Mouse (Mus musculus) forebrain, embryonic 15.5 days (tissue): ENCODE data around the gene Rpf2. TPM values are rescaled to one million over a fixed set of nuclear protein-coding genes. Genes with fewer than 3 reads are reported as not detected.

Experiments
- ATAC-seq: fragments of 200-750 bp; cut with Nextera tagmentation; replicated peaks from 2 replicates; pipeline ENCODE4 v1.8.0; 2017; ENCODE audit warnings: mild to moderate bottlenecking, moderate TSS enrichment, moderate library complexity
- H3K27ac ChIP-seq: fragments of 300-500 bp; sonication (generic); replicated peaks from 2 replicates; pipeline ENCODE4 v1.5.1; 2015; ENCODE audit warnings: mild to moderate bottlenecking, inconsistent platforms
- H3K27me3 ChIP-seq: fragments of 300-500 bp; sonication (generic); 2 replicates; pipeline ENCODE4 v1.6.1; 2015; ENCODE audit warnings: inconsistent platforms
- H3K36me3 ChIP-seq: fragments of 300-500 bp; sonication (generic); 2 replicates; pipeline ENCODE4 v1.6.1; 2015; ENCODE audit warnings: mild to moderate bottlenecking, inconsistent platforms
- H3K4me1 ChIP-seq: fragments of 300-500 bp; sonication (generic); 2 replicates; pipeline ENCODE4 v1.6.1; 2015; ENCODE audit warnings: inconsistent platforms
- H3K4me2 ChIP-seq: fragments of 300-500 bp; sonication (generic); replicated peaks from 2 replicates; pipeline ENCODE4 v1.6.1; 2015; ENCODE audit warnings: mild to moderate bottlenecking, inconsistent platforms
- H3K4me3 ChIP-seq: fragments of 300-500 bp; sonication (generic); 2 replicates; pipeline ENCODE4 v1.5.1; 2015; ENCODE audit warnings: mild to moderate bottlenecking, inconsistent platforms
- H3K9ac ChIP-seq: fragments of 300-500 bp; sonication (generic); replicated peaks from 2 replicates; pipeline ENCODE4 v1.6.1; 2015; ENCODE audit warnings: mild to moderate bottlenecking, inconsistent platforms
- H3K9me3 ChIP-seq: fragments of 300-500 bp; sonication (generic); 2 replicates; pipeline ENCODE4 v1.6.1; 2016; ENCODE audit warnings: inconsistent platforms
- WGBS: fragments of 180-500 bp; shearing (Covaris S2); methylation state at CpG from one replicate; pipeline ENCODE4 v1.1.7; 2015; ENCODE audit warnings: mixed read lengths; 5-methylcytosine and 5-hydroxymethylcytosine counted together
- polyA plus RNA-seq: library from polyadenylated mRNA; unstranded; fragments of >200 nt; fragmentation: Nextera tagmentation; extraction: Ambion mirVana; gene quantifications from 2 replicates; pipeline ENCODE4 v1.2.1, GENCODE M21; 2015

Rpf2 gene
- polyA plus RNA-seq, 1 experiment from 2014 or later = 72.9 TPM

DNA sequence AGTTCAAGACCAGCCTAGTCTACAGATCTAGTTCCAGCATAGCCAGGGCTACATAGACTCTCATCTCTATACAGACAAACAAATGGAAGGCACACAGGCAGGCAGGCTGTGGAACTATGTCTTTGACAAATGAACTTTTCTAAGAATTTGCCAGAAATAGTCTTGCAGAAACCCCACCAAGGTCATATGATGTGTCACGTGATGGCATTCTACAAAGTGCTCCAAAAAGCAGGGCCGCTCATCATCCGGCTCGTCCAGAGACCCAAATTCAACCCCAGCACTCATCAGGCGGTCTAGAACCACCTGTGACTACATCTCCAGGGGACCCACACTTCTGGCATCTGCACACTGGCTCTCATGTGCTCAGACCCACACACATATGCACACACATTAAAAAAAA, 9.0 kb downstream of the Rpf2 start:
- H3K4me3 ChIP-seq = no peak overlapping the region
- H3K27ac ChIP-seq = no peak overlapping the region
- H3K4me1 ChIP-seq = no peaks in the 10 kb centered on the region
- H3K9ac ChIP-seq = no peak overlapping the region
- H3K4me2 ChIP-seq = no peak overlapping the region
- no peaks in the 10 kb centered on the region for H3K9me3 ChIP-seq
- H3K36me3 ChIP-seq = peaks cover 55% of the 10 kb centered on the region
- 96% methylated on average over 5 of the region's 5 CpGs for WGBS
- H3K27me3 ChIP-seq = no peaks in the 10 kb centered on the region
- no peak for ATAC-seq

DNA sequence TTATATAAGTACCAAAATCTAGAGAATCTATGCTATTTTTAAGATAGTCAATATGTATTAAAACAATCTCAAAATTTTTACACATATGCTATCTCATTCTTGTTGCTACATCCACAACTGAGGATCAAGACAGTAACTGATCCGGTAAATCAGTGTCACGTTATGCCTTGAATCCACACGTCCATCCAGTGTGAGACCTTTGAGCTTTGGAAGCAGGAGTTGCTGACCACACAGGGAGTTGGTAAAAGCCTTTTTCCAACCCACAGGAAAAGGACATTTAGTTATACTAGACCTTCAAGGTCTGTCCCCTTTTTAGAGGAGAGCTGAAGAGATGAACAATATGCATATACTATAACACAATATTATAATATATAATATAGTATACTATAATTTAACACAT, 13.6 kb downstream of the Rpf2 start:
- H3K27ac ChIP-seq = no peak overlapping the region
- no peak overlapping the region for H3K4me3 ChIP-seq
- peaks cover 48% of the 10 kb centered on the region for H3K36me3 ChIP-seq
- no peak overlapping the region for H3K4me2 ChIP-seq
- H3K9ac ChIP-seq = no peak overlapping the region
- no peaks in the 10 kb centered on the region for H3K27me3 ChIP-seq
- H3K4me1 ChIP-seq = no peaks in the 10 kb centered on the region
- 84% methylated on average over 3 of the region's 3 CpGs for WGBS
- no peak for ATAC-seq
- no peaks in the 10 kb centered on the region for H3K9me3 ChIP-seq

DNA sequence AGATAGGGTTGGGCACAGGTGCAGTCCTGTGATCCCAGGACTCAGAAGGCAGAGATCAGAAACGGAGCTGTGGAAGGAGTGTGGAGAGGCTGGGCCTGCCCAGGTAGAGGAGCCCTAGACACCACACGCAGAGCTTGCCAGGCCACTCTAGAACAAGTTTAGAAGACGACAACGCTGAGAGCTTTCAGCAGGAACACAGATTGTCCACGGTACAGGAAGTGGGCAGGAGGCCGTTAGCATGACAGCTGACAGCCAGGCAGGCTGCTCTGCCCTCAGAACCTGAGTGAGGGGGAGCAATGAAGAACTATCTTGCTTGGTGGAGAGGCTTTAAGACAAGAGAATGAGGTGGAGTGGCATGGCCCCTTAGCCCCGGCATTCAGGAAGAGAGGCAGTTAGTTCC, 14.4 kb downstream of the Rpf2 start:
- H3K36me3 ChIP-seq = peaks cover 45% of the 10 kb centered on the region
- no peaks in the 10 kb centered on the region for H3K4me1 ChIP-seq
- no peaks in the 10 kb centered on the region for H3K27me3 ChIP-seq
- H3K4me3 ChIP-seq = no peak overlapping the region
- H3K9me3 ChIP-seq = no peaks in the 10 kb centered on the region
- no peak overlapping the region for H3K9ac ChIP-seq
- H3K4me2 ChIP-seq = no peak overlapping the region
- H3K27ac ChIP-seq = no peak overlapping the region
- ATAC-seq = no peak
- 85% methylated on average over 7 of the region's 7 CpGs for whole genome bisulfite sequencing

DNA sequence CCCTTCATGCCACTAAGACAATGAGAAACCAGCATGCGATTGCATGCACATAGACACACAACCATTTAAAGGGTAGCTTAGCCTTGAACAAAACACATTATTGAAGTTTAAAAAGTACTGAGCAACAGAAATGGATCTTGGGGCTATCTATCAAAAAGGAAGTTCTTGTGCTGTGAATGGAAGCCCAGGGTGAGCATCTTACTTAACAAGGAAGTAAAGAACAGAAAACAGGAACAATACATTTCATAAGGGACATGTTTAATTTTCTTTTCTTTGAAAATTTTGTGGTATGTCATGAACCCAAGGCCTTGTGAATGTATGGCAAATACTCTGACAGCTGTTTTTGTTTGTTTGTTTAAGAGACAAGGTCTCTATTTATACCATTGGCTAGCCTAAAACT, 17.1 kb downstream of the Rpf2 start:
- no peak overlapping the region for H3K4me2 ChIP-seq
- no peak for ATAC-seq
- H3K9ac ChIP-seq = no peak overlapping the region
- H3K4me1 ChIP-seq = no peaks in the 10 kb centered on the region
- H3K27ac ChIP-seq = no peak overlapping the region
- no peak overlapping the region for H3K4me3 ChIP-seq
- no peaks in the 10 kb centered on the region for H3K9me3 ChIP-seq
- peaks cover 49% of the 10 kb centered on the region for H3K36me3 ChIP-seq
- 100% methylated on average over 1 of the region's 1 CpGs for WGBS
- H3K27me3 ChIP-seq = no peaks in the 10 kb centered on the region

DNA sequence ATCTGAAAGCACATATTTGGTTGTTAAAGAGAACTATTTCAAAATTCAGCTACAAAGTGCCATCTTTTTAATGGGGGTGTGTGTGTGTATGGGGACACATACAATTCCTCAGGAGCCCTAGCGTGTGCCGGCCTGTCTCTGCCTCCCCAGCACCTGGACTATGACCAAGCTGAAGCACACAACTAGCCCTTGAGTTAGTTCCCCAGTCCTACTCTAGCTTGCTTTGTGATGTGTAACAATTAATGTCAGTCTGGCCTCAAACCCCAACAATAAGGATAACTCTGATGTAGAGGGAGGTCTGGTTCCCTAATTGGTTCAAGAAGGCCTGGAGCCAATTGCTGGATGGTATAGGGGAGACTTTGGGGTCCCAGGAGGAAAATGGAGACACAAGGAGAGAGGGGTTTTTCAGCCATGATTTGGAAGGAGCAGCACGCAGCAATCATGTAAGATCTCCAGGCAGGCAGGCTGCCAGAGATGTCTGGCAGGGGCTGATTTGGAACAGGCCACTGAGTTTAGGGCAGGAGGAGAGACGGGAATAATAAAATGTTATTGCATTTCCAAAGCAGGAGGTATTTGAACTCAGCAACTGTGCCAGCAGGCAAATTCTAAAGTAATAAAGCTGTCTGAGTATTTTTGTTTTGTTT, 19.1 kb downstream of the Rpf2 start:
- Histone ChIP-seq H3K4me2 (no peak overlapping the region), H3K9me3 (no peaks in the 10 kb centered on the region), H3K4me3 (no peak overlapping the region), H3K36me3 (peaks cover 50% of the 10 kb centered on the region), H3K4me1 (no peaks in the 10 kb centered on the region), H3K27ac (peak overlapping the region; percentile 54), H3K9ac (no peak overlapping the region), H3K27me3 (no peaks in the 10 kb centered on the region)
- WGBS = 61% methylated on average over 4 of the region's 4 CpGs
- peak; percentile 64 for ATAC-seq

DNA sequence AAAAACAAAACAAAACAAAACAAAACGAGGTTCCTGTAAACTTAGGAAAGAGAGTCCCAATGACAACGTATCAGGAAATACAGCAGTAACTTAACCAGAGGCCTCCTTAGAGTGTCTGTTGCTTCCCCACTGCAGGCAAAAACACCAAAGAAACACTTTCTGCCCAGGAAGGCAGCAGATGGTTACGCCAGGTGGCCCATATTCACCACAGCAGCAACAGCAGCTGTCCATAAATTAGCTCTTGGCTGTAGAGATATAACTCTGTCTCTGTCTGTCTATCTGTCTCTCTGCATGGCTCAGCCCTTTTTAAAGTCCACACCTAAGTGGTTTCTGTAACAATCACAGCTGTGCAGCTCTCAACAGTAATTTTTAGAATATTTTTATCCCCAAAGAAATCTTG, 28.0 kb downstream of the Rpf2 start:
- ATAC-seq = 0 out of 2 replicates have a peak, but pooled peaks have one; percentile 32
- 87% methylated on average over 3 of the region's 3 CpGs for WGBS

DNA sequence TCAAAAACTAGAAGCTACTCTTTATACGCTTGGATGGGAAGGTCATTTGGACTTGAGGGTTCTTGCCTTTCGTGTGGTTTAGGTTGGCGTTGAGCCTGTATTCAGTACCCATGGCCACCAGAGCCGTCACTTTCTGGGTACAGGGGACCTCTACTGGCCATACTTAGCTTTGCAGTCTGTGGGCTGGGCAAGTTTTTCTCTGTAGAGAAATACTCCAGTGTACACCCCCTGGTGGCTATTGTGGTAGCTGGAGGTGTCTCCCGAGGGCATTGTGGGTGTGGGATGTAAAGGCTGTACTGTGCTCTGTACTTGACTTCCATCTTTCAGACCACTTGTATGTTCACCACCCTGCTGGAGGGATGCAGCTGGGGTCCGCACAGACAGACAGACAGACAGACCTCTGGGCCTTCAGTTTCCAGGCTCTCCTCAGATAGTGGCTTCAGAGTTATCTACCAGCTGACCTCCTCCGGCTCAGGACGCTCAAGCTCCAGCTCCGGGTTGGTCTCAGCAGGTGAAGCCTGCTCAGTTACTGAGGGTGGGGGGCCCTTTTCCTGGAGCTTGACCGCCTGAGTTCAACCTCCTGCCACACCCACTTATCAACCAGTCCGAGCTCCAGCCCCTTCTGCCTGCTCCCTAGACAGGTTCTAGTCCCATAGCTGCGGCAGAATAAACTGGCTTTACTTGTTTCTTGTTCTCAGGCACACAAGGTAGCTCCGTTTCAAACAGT, 34.2 kb downstream of the Rpf2 start:
- WGBS = 34% methylated on average over 13 of the region's 13 CpGs
- no peak overlapping the region for H3K4me2 ChIP-seq
- no peak overlapping the region for H3K9ac ChIP-seq
- H3K36me3 ChIP-seq = no peaks in the 10 kb centered on the region
- ATAC-seq = peak; percentile 81
- no peak overlapping the region for H3K27ac ChIP-seq
- no peaks in the 10 kb centered on the region for H3K9me3 ChIP-seq
- H3K4me3 ChIP-seq = no peak overlapping the region
- no peaks in the 10 kb centered on the region for H3K27me3 ChIP-seq
- H3K4me1 ChIP-seq = no peaks in the 10 kb centered on the region

More for the DNA sequence above, 28.0 kb downstream of the Rpf2 start:
- Histone ChIP-seq H3K4me2 (no peak overlapping the region), H3K4me1 (peaks cover 3% of the 10 kb centered on the region; the same call in 1 of the 2 replicates), H3K27ac (peak overlapping the region; percentile 25), H3K9ac (no peak overlapping the region), H3K36me3 (peaks cover 18% of the 10 kb centered on the region; the same call in 1 of the 2 replicates), H3K9me3 (no peaks in the 10 kb centered on the region), H3K4me3 (no peak overlapping the region), H3K27me3 (no peaks in the 10 kb centered on the region)

DNA sequence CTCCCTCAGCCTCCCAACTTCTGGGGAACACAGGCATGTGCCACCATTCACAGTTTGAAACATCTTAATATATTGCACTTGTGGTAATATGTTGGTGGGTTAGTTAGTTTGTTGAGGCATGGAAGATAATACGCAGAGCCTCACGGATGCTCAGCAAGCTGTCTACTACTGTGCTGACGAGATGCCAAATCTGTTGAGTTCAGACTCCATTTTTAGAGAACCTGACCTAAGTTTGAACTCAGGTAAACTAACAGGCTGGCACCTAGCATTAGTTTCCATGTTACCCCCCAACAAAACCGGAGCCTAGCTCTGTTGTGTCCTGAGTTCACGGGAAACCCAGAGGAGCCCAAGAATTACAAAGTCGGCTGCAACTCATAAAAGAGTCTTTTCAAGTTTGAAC, 51.8 kb downstream of the Rpf2 start:
- H3K4me1 ChIP-seq = no peaks in the 10 kb centered on the region
- no peak overlapping the region for H3K4me3 ChIP-seq
- H3K27me3 ChIP-seq = no peaks in the 10 kb centered on the region
- no peaks in the 10 kb centered on the region for H3K36me3 ChIP-seq
- no peak for ATAC-seq
- WGBS = 84% methylated on average over 6 of the region's 6 CpGs
- no peak overlapping the region for H3K27ac ChIP-seq
- no peaks in the 10 kb centered on the region for H3K9me3 ChIP-seq
- no peak overlapping the region for H3K9ac ChIP-seq
- no peak overlapping the region for H3K4me2 ChIP-seq

DNA sequence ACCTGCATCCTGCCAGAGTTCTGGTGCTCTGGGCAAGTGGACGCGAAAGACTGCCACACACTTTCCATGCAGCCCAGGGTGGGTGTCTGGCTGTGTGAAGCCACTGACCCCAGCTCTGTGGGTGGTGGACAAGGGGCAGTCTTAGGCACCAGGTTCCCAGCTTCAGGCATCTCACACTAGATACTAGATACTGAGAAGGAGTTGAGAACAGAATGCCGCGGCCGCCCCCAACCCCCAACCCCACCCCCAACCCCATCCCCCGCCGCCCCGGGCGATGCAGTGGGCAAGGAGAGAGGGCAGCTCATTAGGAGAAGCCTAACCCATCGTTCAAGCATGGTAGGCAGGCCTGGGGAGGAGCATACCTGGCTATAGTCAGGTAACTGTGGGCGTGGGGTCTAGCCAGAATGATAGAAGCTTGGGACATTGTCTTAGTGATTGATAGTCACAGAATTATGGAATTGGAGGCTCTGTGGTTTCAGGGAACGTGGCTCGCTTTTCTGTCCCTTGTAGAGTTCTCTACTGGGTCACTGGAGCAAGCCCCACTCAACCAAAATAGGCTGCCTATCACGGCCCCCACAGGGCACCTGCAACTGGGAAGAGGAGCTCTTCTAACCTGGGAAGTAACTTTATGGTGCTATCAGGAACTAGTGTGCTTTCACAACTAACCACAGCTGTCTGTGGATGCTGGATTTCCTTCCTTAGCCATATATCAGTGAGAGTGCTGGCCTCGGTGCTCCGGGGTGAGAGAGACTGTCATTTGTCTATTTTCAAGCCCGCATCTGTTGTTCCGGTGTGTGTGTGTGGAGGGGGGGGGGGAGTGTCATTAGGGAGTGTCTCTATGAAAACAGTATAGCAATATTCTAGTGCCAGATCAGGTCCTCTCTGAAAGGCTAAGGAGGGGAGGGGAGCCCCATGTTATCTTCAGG, 54.6 kb downstream of the Rpf2 start:
- Histone ChIP-seq H3K9me3 (no peaks in the 10 kb centered on the region), H3K4me2 (no peak overlapping the region)

DNA sequence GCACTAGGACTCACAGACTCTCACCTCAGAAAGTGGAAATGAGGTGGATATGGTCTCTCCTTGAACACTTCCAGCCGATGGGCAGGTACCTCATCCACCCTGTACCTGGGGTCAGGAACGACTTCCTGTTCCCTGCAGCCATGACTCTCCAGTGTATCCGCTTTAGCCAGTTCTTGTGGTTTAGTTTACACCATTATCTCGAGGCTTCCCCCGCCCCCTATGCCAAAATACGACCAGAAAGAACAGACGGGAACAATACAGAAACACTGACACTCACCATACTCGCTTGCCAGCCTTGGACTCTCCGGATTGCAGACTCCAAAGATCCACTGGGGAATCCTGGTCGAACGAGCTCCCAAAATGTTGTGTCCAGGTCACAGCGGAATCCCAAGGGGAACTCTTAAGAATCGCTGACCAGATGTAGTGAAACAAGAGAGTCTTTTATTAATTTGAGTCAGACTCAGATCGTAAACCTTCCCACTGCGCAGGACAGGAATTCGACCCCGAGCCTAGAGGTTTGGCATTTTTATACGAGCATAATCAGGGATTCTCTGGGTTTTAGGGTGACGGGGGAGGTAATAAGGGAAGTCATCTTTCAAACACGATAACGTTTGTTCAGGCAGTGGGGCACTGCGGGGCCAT, 55.4 kb downstream of the Rpf2 start:
- Histone ChIP-seq H3K27me3 (no peaks in the 10 kb centered on the region), H3K36me3 (no peaks in the 10 kb centered on the region), H3K4me1 (no peaks in the 10 kb centered on the region), H3K27ac (no peak overlapping the region), H3K9me3 (no peaks in the 10 kb centered on the region), H3K4me2 (no peak overlapping the region), H3K4me3 (no peak overlapping the region), H3K9ac (no peak overlapping the region)
- WGBS = 72% methylated on average over 22 of the region's 22 CpGs
- no peak for ATAC-seq

More for the DNA sequence above, 54.6 kb downstream of the Rpf2 start:
- Histone ChIP-seq H3K27ac (no peak overlapping the region), H3K36me3 (no peaks in the 10 kb centered on the region), H3K4me3 (no peak overlapping the region), H3K27me3 (no peaks in the 10 kb centered on the region), H3K9ac (no peak overlapping the region), H3K4me1 (no peaks in the 10 kb centered on the region)
- 69% methylated on average over 18 of the region's 18 CpGs for whole genome bisulfite sequencing
- ATAC-seq = no peak

DNA sequence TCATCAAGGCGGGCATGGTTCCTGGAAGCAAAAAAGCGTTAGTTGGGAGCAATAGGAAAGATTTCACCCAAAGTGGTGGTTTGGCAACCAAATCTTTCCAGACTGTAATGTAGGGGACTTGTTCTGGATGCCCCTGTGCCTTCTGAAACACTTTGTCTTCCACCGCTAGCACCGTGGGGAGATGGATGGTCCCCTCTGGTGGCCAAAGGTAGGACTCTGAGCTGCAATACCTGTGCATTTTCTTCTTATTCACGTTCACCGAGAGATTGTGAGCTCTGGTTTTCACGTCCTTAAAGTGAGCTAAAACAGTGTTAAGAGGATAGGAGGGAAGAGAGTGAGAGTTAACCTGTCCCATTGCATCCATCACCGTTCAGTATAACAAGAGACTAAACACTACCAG, 56.0 kb downstream of the Rpf2 start:
- Histone ChIP-seq H3K4me1 (no peaks in the 10 kb centered on the region), H3K9me3 (no peaks in the 10 kb centered on the region), H3K36me3 (no peaks in the 10 kb centered on the region), H3K4me2 (no peak overlapping the region), H3K27me3 (no peaks in the 10 kb centered on the region), H3K4me3 (no peak overlapping the region), H3K27ac (no peak overlapping the region), H3K9ac (no peak overlapping the region)
- 90% methylated on average over 8 of the region's 8 CpGs for WGBS
- ATAC-seq = no peak

DNA sequence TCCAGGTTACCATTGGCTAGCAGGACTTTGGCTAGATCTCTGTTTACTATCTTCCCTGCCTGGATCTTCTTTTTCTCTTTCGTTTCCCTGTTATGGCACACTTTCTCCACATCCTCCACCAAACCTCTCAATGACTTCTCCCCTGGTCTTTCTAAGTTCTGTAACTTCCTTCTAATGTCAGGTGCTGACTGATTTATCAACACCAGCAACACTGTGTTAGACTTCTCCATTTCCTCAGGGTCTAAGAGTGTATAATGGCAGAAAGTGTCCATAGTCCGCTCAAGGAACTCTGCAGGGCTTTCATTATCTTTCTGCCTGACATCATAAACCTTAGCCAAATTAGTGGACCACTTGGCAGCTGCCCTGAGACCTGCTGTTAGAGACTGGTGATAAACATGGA, 57.1 kb downstream of the Rpf2 start:
- H3K27ac ChIP-seq = no peak overlapping the region
- WGBS = 98% methylated on average over 2 of the region's 2 CpGs
- H3K9ac ChIP-seq = no peak overlapping the region
- ATAC-seq = no peak
- no peaks in the 10 kb centered on the region for H3K9me3 ChIP-seq
- H3K36me3 ChIP-seq = no peaks in the 10 kb centered on the region
- H3K4me1 ChIP-seq = no peaks in the 10 kb centered on the region
- H3K27me3 ChIP-seq = no peaks in the 10 kb centered on the region
- no peak overlapping the region for H3K4me2 ChIP-seq
- no peak overlapping the region for H3K4me3 ChIP-seq
